Mouse (Mus musculus) lung, adult 2 months (tissue): ENCODE data around the gene Lrmda.

Source experiments
- CTCF ChIP-seq: fragments of 200-500 bp; IDR thresholded peaks from 2 replicates; pipeline ENCODE4 v1.5.1; 2011; ENCODE audit warnings: mild to moderate bottlenecking, low read length, control low read depth; ENCODE audit not compliant: insufficient read depth
- POLR2A ChIP-seq: fragments of 200-500 bp; IDR thresholded peaks from 2 replicates; pipeline ENCODE4 v1.6.1; 2011; ENCODE audit warnings: low read depth, mild to moderate bottlenecking, control low read depth, low read length, borderline replicate concordance; ENCODE audit errors: extremely low read depth

- no peak for TF ChIP-seq CTCF
- no peak for TF ChIP-seq POLR2A
Observed at GRCm38 (mm10) chr14:22306759-22307158, 287.2 kb downstream of the Lrmda start.
